Mouse (Mus musculus) embryonic facial prominence, embryonic 15.5 days (tissue): Measurements from ENCODE around the gene Hdac5. TPM values are rescaled to one million over a fixed set of nuclear protein-coding genes. Genes with fewer than 3 reads are reported as not detected.

Experiments
- ATAC-seq: fragments of 200-750 bp; cut with Nextera tagmentation; 2 replicates; pipeline ENCODE4 v1.8.0; 2017; ENCODE audit warnings: low read depth, moderate TSS enrichment; ENCODE audit not compliant: insufficient number of reproducible peaks, low FRiP score, low TSS enrichment
- H3K27ac ChIP-seq: fragments of 300-500 bp; sonication (generic); replicated peaks from 2 replicates; pipeline ENCODE4 v1.5.1; 2015; ENCODE audit warnings: mild to moderate bottlenecking, inconsistent platforms
- H3K27me3 ChIP-seq: fragments of 300-500 bp; sonication (generic); 2 replicates; pipeline ENCODE4 v1.6.1; 2015; ENCODE audit warnings: inconsistent platforms
- H3K36me3 ChIP-seq: fragments of 300-500 bp; sonication (generic); 2 replicates; pipeline ENCODE4 v1.6.1; 2015; ENCODE audit warnings: mild to moderate bottlenecking, inconsistent platforms
- H3K4me1 ChIP-seq: fragments of 300-500 bp; sonication (generic); 2 replicates; pipeline ENCODE4 v1.6.1; 2015; ENCODE audit warnings: inconsistent platforms
- H3K4me2 ChIP-seq: fragments of 300-500 bp; sonication (generic); replicated peaks from 2 replicates; pipeline ENCODE4 v1.6.1; 2015; ENCODE audit warnings: mild to moderate bottlenecking, inconsistent platforms
- H3K4me3 ChIP-seq: fragments of 300-500 bp; sonication (generic); replicated peaks from 2 replicates; pipeline ENCODE4 v1.5.1; 2015; ENCODE audit warnings: mild to moderate bottlenecking, inconsistent platforms
- H3K9ac ChIP-seq: fragments of 300-500 bp; sonication (generic); 2 replicates; pipeline ENCODE4 v1.6.1; 2015; ENCODE audit warnings: inconsistent platforms
- H3K9me3 ChIP-seq: fragments of 300-500 bp; sonication (generic); replicated peaks from 2 replicates; pipeline ENCODE4 v1.6.1; 2016; ENCODE audit warnings: inconsistent platforms
- WGBS: fragments of 180-500 bp; shearing (Covaris S2); methylation state at CpG from one replicate; pipeline ENCODE4 v1.1.7; 2015; 5-methylcytosine and 5-hydroxymethylcytosine counted together
- polyA plus RNA-seq: library from polyadenylated mRNA; unstranded; fragments of >200 nt; fragmentation: Nextera tagmentation; extraction: Ambion mirVana; gene quantifications from 2 replicates; pipeline ENCODE4 v1.2.1, GENCODE M21; 2015

Hdac5 gene
- polyA plus RNA-seq, 1 experiment from 2014 or later: 106 TPM

GRCm38 (mm10) chr11:102258095-102258494, 28.1 kb upstream of the Hdac5 start:
- no peaks in the 10 kb centered on the region for H3K9me3 ChIP-seq
- no peak overlapping the region for H3K27ac ChIP-seq
- no peak overlapping the region for H3K4me3 ChIP-seq
- H3K4me2 ChIP-seq: no peak overlapping the region
- H3K27me3 ChIP-seq: no peaks in the 10 kb centered on the region
- peaks cover 17% of the 10 kb centered on the region for H3K4me1 ChIP-seq
- peaks cover 34% of the 10 kb centered on the region for H3K36me3 ChIP-seq
- no peak overlapping the region for H3K9ac ChIP-seq
- no peak for ATAC-seq
- WGBS: 78% methylated on average over 6 of the region's 6 CpGs

- no peak for ATAC-seq
- WGBS: 24% methylated on average over 9 of the region's 9 CpGs
These were observed 27.5 kb upstream of the Hdac5 start for GRCm38 (mm10) chr11:102257514-102257913.

GRCm38 (mm10) chr11:102249351-102250090, 19.6 kb upstream of the Hdac5 start:
- no peak for ATAC-seq

More at GRCm38 (mm10) chr11:102257514-102257913, 27.5 kb upstream of the Hdac5 start:
- Histone ChIP-seq H3K4me3 (no peak overlapping the region), H3K9ac (no peak overlapping the region), H3K4me2 (no peak overlapping the region), H3K9me3 (no peaks in the 10 kb centered on the region), H3K36me3 (peaks cover 32% of the 10 kb centered on the region), H3K27me3 (no peaks in the 10 kb centered on the region), H3K27ac (peak overlapping the region; percentile 19; the same call in 1 of the 2 replicates), H3K4me1 (peaks cover 17% of the 10 kb centered on the region)

GRCm38 (mm10) chr11:102248630-102249230, 18.8 kb upstream of the Hdac5 start, which contains the start of gene BC030867:
Gene BC030867 (plus strand): TSS chr11:102248882.
- Histone ChIP-seq H3K9ac (peak within 1 kb of the TSS; percentile 63), H3K4me2 (peak within 1 kb of the TSS; percentile 98), H3K9me3 (no peaks in the 10 kb centered on the region), H3K36me3 (no peaks in the 10 kb centered on the region), H3K27me3 (no peaks in the 10 kb centered on the region), H3K4me1 (peaks cover 34% of the 10 kb centered on the region), H3K27ac (peak within 1 kb of the TSS; percentile 51; the same call in 1 of the 2 replicates), H3K4me3 (peak within 1 kb of the TSS; percentile 71)
- ATAC-seq: 0 out of 2 replicates have a peak, but pooled peaks have one; percentile 29
- 0% methylated on average over 41 of the region's 41 CpGs for WGBS

More at GRCm38 (mm10) chr11:102249351-102250090, 19.6 kb upstream of the Hdac5 start:
- Histone ChIP-seq H3K4me2 (peak overlapping the region; percentile 98), H3K9me3 (no peaks in the 10 kb centered on the region), H3K36me3 (no peaks in the 10 kb centered on the region), H3K9ac (peak overlapping the region; percentile 63), H3K27me3 (no peaks in the 10 kb centered on the region), H3K4me3 (peak overlapping the region; percentile 71), H3K4me1 (peaks cover 32% of the 10 kb centered on the region), H3K27ac (no peak overlapping the region)
- WGBS: 12% methylated on average over 9 of the region's 9 CpGs

- Histone ChIP-seq H3K4me1 (peaks cover 34% of the 10 kb centered on the region), H3K36me3 (no peaks in the 10 kb centered on the region), H3K9ac (no peak overlapping the region), H3K4me2 (no peak overlapping the region), H3K9me3 (no peaks in the 10 kb centered on the region), H3K4me3 (no peak overlapping the region), H3K27me3 (no peaks in the 10 kb centered on the region), H3K27ac (peak overlapping the region; percentile 90)
- ATAC-seq: no peak
- 84% methylated on average over 4 of the region's 4 CpGs for WGBS
These were observed 16.9 kb upstream of the Hdac5 start for GRCm38 (mm10) chr11:102246871-102247270.

- H3K4me3 ChIP-seq: no peak overlapping the region
- no peak overlapping the region for H3K9ac ChIP-seq
- ATAC-seq: no peak
- no peaks in the 10 kb centered on the region for H3K27me3 ChIP-seq
- peak overlapping the region; percentile 90 for H3K27ac ChIP-seq
- H3K4me1 ChIP-seq: peaks cover 34% of the 10 kb centered on the region
- H3K36me3 ChIP-seq: no peaks in the 10 kb centered on the region
- no peaks in the 10 kb centered on the region for H3K9me3 ChIP-seq
- peak overlapping the region; percentile 64 for H3K4me2 ChIP-seq
- WGBS: 45% methylated on average over 6 of the region's 6 CpGs
These were observed 16.3 kb upstream of the Hdac5 start for GRCm38 (mm10) chr11:102246273-102246635.

- WGBS: 24% methylated on average over 14 of the region's 14 CpGs
- no peak overlapping the region; the same call in 1 of the 2 replicates for H3K9ac ChIP-seq
These were observed 15.8 kb upstream of the Hdac5 start for GRCm38 (mm10) chr11:102245581-102246272.

GRCm38 (mm10) chr11:102244926-102245449, 15.0 kb upstream of the Hdac5 start:
- Histone ChIP-seq H3K4me3 (peak overlapping the region; percentile 39), H3K4me1 (peaks cover 34% of the 10 kb centered on the region), H3K9me3 (no peaks in the 10 kb centered on the region), H3K9ac (peak overlapping the region; percentile 15), H3K27me3 (no peaks in the 10 kb centered on the region), H3K27ac (peak overlapping the region; percentile 90), H3K4me2 (peak overlapping the region; percentile 64), H3K36me3 (no peaks in the 10 kb centered on the region)
- ATAC-seq: peak; percentile 84
- under 1% methylated on average over 32 of the region's 32 CpGs for WGBS

More at GRCm38 (mm10) chr11:102245581-102246272, 15.8 kb upstream of the Hdac5 start:
- no peaks in the 10 kb centered on the region for H3K27me3 ChIP-seq
- peak; percentile 71 for ATAC-seq
- peak overlapping the region; percentile 90 for H3K27ac ChIP-seq
- no peaks in the 10 kb centered on the region for H3K9me3 ChIP-seq
- peaks cover 34% of the 10 kb centered on the region for H3K4me1 ChIP-seq
- peak overlapping the region; percentile 39 for H3K4me3 ChIP-seq
- peak overlapping the region; percentile 64 for H3K4me2 ChIP-seq
- H3K36me3 ChIP-seq: no peaks in the 10 kb centered on the region

- Histone ChIP-seq H3K27me3 (no peaks in the 10 kb centered on the region), H3K4me2 (no peak overlapping the region), H3K9ac (no peak overlapping the region), H3K4me1 (peaks cover 22% of the 10 kb centered on the region), H3K36me3 (no peaks in the 10 kb centered on the region), H3K9me3 (no peaks in the 10 kb centered on the region), H3K4me3 (no peak overlapping the region), H3K27ac (no peak overlapping the region)
- ATAC-seq: no peak
- 53% methylated on average over 5 of the region's 5 CpGs for WGBS
These were observed 11.9 kb upstream of the Hdac5 start for GRCm38 (mm10) chr11:102241874-102242273.

GRCm38 (mm10) chr11:102241246-102241645, 11.3 kb upstream of the Hdac5 start:
- Histone ChIP-seq H3K4me3 (no peak overlapping the region), H3K4me1 (peaks cover 19% of the 10 kb centered on the region), H3K9me3 (no peaks in the 10 kb centered on the region), H3K27me3 (no peaks in the 10 kb centered on the region), H3K4me2 (no peak overlapping the region), H3K36me3 (no peaks in the 10 kb centered on the region), H3K27ac (no peak overlapping the region), H3K9ac (no peak overlapping the region)
- no peak for ATAC-seq
- 85% methylated on average over 5 of the region's 5 CpGs for WGBS

GRCm38 (mm10) chr11:102240636-102241035, 10.7 kb upstream of the Hdac5 start:
- Histone ChIP-seq H3K27ac (no peak overlapping the region), H3K4me3 (no peak overlapping the region), H3K27me3 (no peaks in the 10 kb centered on the region), H3K4me1 (peaks cover 13% of the 10 kb centered on the region), H3K9ac (no peak overlapping the region), H3K9me3 (no peaks in the 10 kb centered on the region), H3K36me3 (no peaks in the 10 kb centered on the region), H3K4me2 (no peak overlapping the region)
- WGBS: 88% methylated on average over 6 of the region's 6 CpGs
- ATAC-seq: no peak
